In genomic region chr6:60345448-60345847, GRCm38 (mm10) we compare ENCODE assay signal across 14 mouse cellular contexts.
DNase-seq lines count a peak whose midpoint lies in the region.
"Had no signal": no experiment of that assay in that cellular context is flagged by ENCODE, and none has a peak within 500 bp of the region (broad histone marks: within the 10 kb centered on the region; RNA-seq: fewer than 3 reads in every experiment).

No protein-coding gene starts in this region.

- peak; percentile 1 for DNase-seq in cerebellum, postnatal 14 days
- no peak for DNase-seq in cerebellum, postnatal 36 days
- peak; percentile 54 for DNase-seq in ES-CJ7 (ENCODE audit: low read depth, low spot score)
- peak; percentile 72 for DNase-seq in R1 (ENCODE audit: low read depth, low spot score)
- DNase-seq in spleen, adult 12 weeks (ENCODE audit: low spot score) = no peak
- no peak for DNase-seq in layer of hippocampus, adult 8-10 months (ENCODE audit: low spot score in 2 of 2)
- DNase-seq in frontal cortex, postnatal 25 days (ENCODE audit: low spot score in 2 of 2) = no peak
- DNase-seq: adrenal gland, adult 8-10 months; adrenal gland, postnatal 14 days; adrenal gland, postnatal 36 days; cerebellum, adult 11-12 months; cerebellum, adult 2 months; cerebellum, adult 9-10 months; forebrain, postnatal 0 days had no signal

Comparison
In these comparisons a context has a peak if more than half of its experiments do, and no peak if none do; other contexts are left out.
1. DNase-seq: peak in cerebellum, postnatal 14 days (2 of 2), ES-CJ7 (single experiment) and R1 (single experiment); none in cerebellum, postnatal 36 days (0 of 2), spleen, adult 12 weeks (single experiment), layer of hippocampus, adult 8-10 months (0 of 2) and frontal cortex, postnatal 25 days (0 of 2).